Mouse (Mus musculus) urinary bladder, postnatal 4 days (tissue): ENCODE data around the gene Parva.

Source experiments
- DNase-seq, 2 experiments: peaks; one replicate each; pipeline ENCODE4 v3.0.0; 2021 to 2022; ENCODE audit warnings: low spot score in 2 of 2

Parva gene

GRCm38 (mm10) chr7:112603496-112604170, 176.3 kb downstream of the Parva start:
- peak in 1 of 2 experiments; percentile 60 for DNase-seq

- DNase-seq: no peak
These were observed 176.9 kb downstream of the Parva start for GRCm38 (mm10) chr7:112604209-112604608.

GRCm38 (mm10) chr7:112614046-112614790, 186.9 kb downstream of the Parva start:
- no peak for DNase-seq

GRCm38 (mm10) chr7:112614791-112615668, 187.7 kb downstream of the Parva start:
- DNase-seq: peak; percentile 66 to 68

GRCm38 (mm10) chr7:112620322-112621179, 193.2 kb downstream of the Parva start:
- DNase-seq: no peak

GRCm38 (mm10) chr7:112627481-112627880, 200.2 kb downstream of the Parva start:
- no peak for DNase-seq

- DNase-seq: no peak
These were observed 207.4 kb downstream of the Parva start for GRCm38 (mm10) chr7:112634505-112635213.

- no peak for DNase-seq
These were observed 208.6 kb downstream of the Parva start for GRCm38 (mm10) chr7:112635936-112636335.
